Mouse (Mus musculus) inflammation-experienced regulatory T-cells, adult 6 months (primary cell): Measurements from ENCODE around the gene Cnr1. TPM values are rescaled to one million over a fixed set of nuclear protein-coding genes. Genes with fewer than 3 reads are reported as not detected.

ENCODE experiments used
- ATAC-seq: one replicate; pipeline ENCODE4 v1.8.0; 2017
- polyA plus RNA-seq, 3 experiments: library from polyadenylated mRNA; unstranded; fragments of 100-300 nt; shearing (Covaris generic); gene quantifications; one replicate each; pipeline ENCODE4 v1.2.1; 2017

Cnr1 gene
- polyA plus RNA-seq, result not detected

GRCm38 (mm10) chr4:33924234-33924888, at the start of gene Cnr1:
Gene Cnr1 (plus strand): TSS chr4:33924593.
- ATAC-seq, result peak; percentile 21

- no peak for ATAC-seq
Measured at GRCm38 (mm10) chr4:33879944-33880343, 44.4 kb upstream of the Cnr1 start.

GRCm38 (mm10) chr4:33886026-33886425, 38.4 kb upstream of the Cnr1 start:
- ATAC-seq, result no peak

GRCm38 (mm10) chr4:33889976-33890375, 34.4 kb upstream of the Cnr1 start:
- no peak for ATAC-seq

GRCm38 (mm10) chr4:33892178-33892869, 32.1 kb upstream of the Cnr1 start:
- ATAC-seq, result no peak

GRCm38 (mm10) chr4:33893841-33894240, 30.6 kb upstream of the Cnr1 start:
- no peak for ATAC-seq

GRCm38 (mm10) chr4:33895046-33895445, 29.3 kb upstream of the Cnr1 start:
- no peak for ATAC-seq

GRCm38 (mm10) chr4:33895491-33895890, 28.9 kb upstream of the Cnr1 start:
- ATAC-seq, result no peak

GRCm38 (mm10) chr4:33901659-33902058, 22.7 kb upstream of the Cnr1 start:
- ATAC-seq, result no peak

- no peak for ATAC-seq
Measured at GRCm38 (mm10) chr4:33903812-33904340, 20.5 kb upstream of the Cnr1 start.

GRCm38 (mm10) chr4:33904826-33905225, 19.6 kb upstream of the Cnr1 start:
- ATAC-seq, result no peak

- ATAC-seq, result no peak
Measured at GRCm38 (mm10) chr4:33908786-33909185, 15.6 kb upstream of the Cnr1 start.

- no peak for ATAC-seq
Measured at GRCm38 (mm10) chr4:33915730-33916129, 8.7 kb upstream of the Cnr1 start.

- ATAC-seq, result no peak
Measured at GRCm38 (mm10) chr4:33920807-33921206, 3.6 kb upstream of the Cnr1 start.

- ATAC-seq, result no peak
Measured at GRCm38 (mm10) chr4:33923151-33923760, 1.1 kb upstream of the Cnr1 start.

- no peak for ATAC-seq
Measured at GRCm38 (mm10) chr4:33923761-33924233, 596 bp upstream of the Cnr1 start.

GRCm38 (mm10) chr4:33924889-33925245, 474 bp downstream of the Cnr1 start:
- ATAC-seq, result no peak

GRCm38 (mm10) chr4:33925489-33925888, 1.1 kb downstream of the Cnr1 start:
- no peak for ATAC-seq

- no peak for ATAC-seq
Measured at GRCm38 (mm10) chr4:33926010-33926409, 1.6 kb downstream of the Cnr1 start.

GRCm38 (mm10) chr4:33926730-33927263, 2.4 kb downstream of the Cnr1 start:
- ATAC-seq, result no peak

GRCm38 (mm10) chr4:33927644-33928043, 3.3 kb downstream of the Cnr1 start:
- ATAC-seq, result no peak

GRCm38 (mm10) chr4:33928450-33928849, 4.1 kb downstream of the Cnr1 start:
- ATAC-seq, result no peak

- ATAC-seq, result no peak
Measured at GRCm38 (mm10) chr4:33931347-33931746, 7.0 kb downstream of the Cnr1 start.
